ENCODE assay signal across 14 mouse cellular contexts in the genomic region with DNA sequence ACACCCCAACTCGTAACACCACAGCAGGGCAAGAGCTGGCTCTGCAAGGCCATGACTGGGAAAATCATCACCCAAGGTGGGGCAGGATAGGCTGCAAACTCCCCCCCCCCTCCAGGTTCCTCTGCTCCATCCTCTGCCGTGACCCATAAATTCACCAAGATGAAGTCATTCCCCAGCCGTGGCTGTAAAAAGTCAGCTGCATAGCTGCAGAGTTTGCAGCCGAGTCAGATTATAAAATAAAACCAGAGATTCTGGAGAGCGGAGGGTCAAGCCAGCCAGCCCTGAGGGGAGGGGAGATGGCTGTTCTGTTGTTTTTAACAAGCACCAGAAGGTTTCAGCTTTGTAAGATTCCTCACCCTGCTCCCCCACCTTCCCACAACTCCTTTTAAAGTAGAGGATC.
DNase-seq lines count a peak whose midpoint lies in the region; ATAC-seq and TF ChIP-seq lines count a peak whose summit lies in the region.
"Had no signal": no experiment of that assay in that cellular context is flagged by ENCODE, and none has a peak within 500 bp of the region (broad histone marks: within the 10 kb centered on the region; RNA-seq: fewer than 3 reads in every experiment).

No protein-coding gene starts in this region.

- H3K4me3 ChIP-seq in hindbrain, embryonic 10.5 days = no peak overlapping the region
- no peak overlapping the region for H3K4me3 ChIP-seq in hindbrain, postnatal 0 days (ENCODE audit: low read length)
- H3K4me3 ChIP-seq in neural tube, embryonic 14.5 days (ENCODE audit: low read depth, low read length) = no peak overlapping the region
- H3K4me3 ChIP-seq in limb, embryonic 10.5 days = peak overlapping the region; percentile 11; the same call in 1 of the 2 replicates
- H3K4me3 ChIP-seq: lung, embryonic 15.5 days had no signal

- H3K9me3 ChIP-seq in hindbrain, embryonic 10.5 days = no peaks in the 10 kb centered on the region
- H3K9me3 ChIP-seq in hindbrain, postnatal 0 days (ENCODE audit: low read length) = no peaks in the 10 kb centered on the region
- H3K9me3 ChIP-seq in neural tube, embryonic 14.5 days (ENCODE audit: control insufficient read depth, low read length) = no peaks in the 10 kb centered on the region
- H3K9me3 ChIP-seq in limb, embryonic 10.5 days (replicated peaks) = no peaks in the 10 kb centered on the region
- H3K9me3 ChIP-seq: lung, embryonic 15.5 days had no signal

- H3K36me3 ChIP-seq in hindbrain, embryonic 10.5 days = no peaks in the 10 kb centered on the region
- H3K36me3 ChIP-seq in hindbrain, postnatal 0 days (ENCODE audit: insufficient read depth, low read length) = no peaks in the 10 kb centered on the region
- no peaks in the 10 kb centered on the region for H3K36me3 ChIP-seq in neural tube, embryonic 14.5 days (ENCODE audit: control insufficient read depth, insufficient read depth, low read length)
- H3K36me3 ChIP-seq in limb, embryonic 10.5 days = no peaks in the 10 kb centered on the region
- H3K36me3 ChIP-seq: lung, embryonic 15.5 days had no signal

- no peak overlapping the region for H3K9ac ChIP-seq in hindbrain, postnatal 0 days (replicated peaks; ENCODE audit: low read length)
- H3K9ac ChIP-seq in neural tube, embryonic 14.5 days (replicated peaks; ENCODE audit: low read depth, low read length) = no peak overlapping the region
- H3K9ac ChIP-seq: lung, embryonic 15.5 days had no signal

- WGBS in hindbrain, embryonic 10.5 days = 65% methylated on average over 5 of the region's 5 CpGs
- 68% methylated on average over 5 of the region's 5 CpGs for WGBS in hindbrain, postnatal 0 days
- 38% methylated on average over 5 of the region's 5 CpGs for WGBS in neural tube, embryonic 14.5 days
- WGBS in limb, embryonic 10.5 days = 9% methylated on average over 5 of the region's 5 CpGs

- no peak for TF ChIP-seq CTCF in hindbrain, postnatal 0 days (IDR thresholded peaks at IDR 0.05; ENCODE audit: low read depth)

- no peak overlapping the region for H3K4me2 ChIP-seq in hindbrain, postnatal 0 days (ENCODE audit: low read depth, low read length)
- no peak overlapping the region for H3K4me2 ChIP-seq in neural tube, embryonic 14.5 days (ENCODE audit: low read depth, low read length)
- H3K4me2 ChIP-seq: lung, embryonic 15.5 days; midbrain, embryonic 11.5 days had no signal

- 0 out of 2 replicates have a peak, but pooled peaks cover 2% of the 10 kb centered on the region for H3K27me3 ChIP-seq in hindbrain, embryonic 10.5 days (ENCODE audit: insufficient read depth, poor library complexity, severe bottlenecking)
- H3K27me3 ChIP-seq in hindbrain, postnatal 0 days (ENCODE audit: insufficient read depth, low read length) = no peaks in the 10 kb centered on the region
- no peaks in the 10 kb centered on the region for H3K27me3 ChIP-seq in neural tube, embryonic 14.5 days (ENCODE audit: control insufficient read depth, insufficient read depth, low read length)
- H3K27me3 ChIP-seq in limb, embryonic 10.5 days (ENCODE audit: low read depth, poor library complexity, severe bottlenecking) = no peaks in the 10 kb centered on the region
- H3K27me3 ChIP-seq: lung, embryonic 15.5 days had no signal

- no peak for DNase-seq in hindbrain, embryonic 10.5 days (ENCODE audit: low spot score)
- DNase-seq in hindbrain, postnatal 0 days (ENCODE audit: low spot score) = no peak
- no peak for DNase-seq in neural tube, embryonic 10.5 days (ENCODE audit: extremely low spot score, low spot score)
- peak; percentile 57 for DNase-seq in limb, embryonic 10.5 days (ENCODE audit: low spot score)
- DNase-seq in yolk sac, embryonic 10.5 days (ENCODE audit: low spot score) = peak; percentile 48
- DNase-seq in B cell, adult 2 months = no peak
- DNase-seq: adrenal gland, adult 2 months; heart, adult 18-20 months; liver; right cerebral cortex, postnatal 25 days had no signal

- H3K4me1 ChIP-seq in hindbrain, embryonic 10.5 days (replicated peaks) = peaks cover 23% of the 10 kb centered on the region
- H3K4me1 ChIP-seq in hindbrain, postnatal 0 days (ENCODE audit: insufficient read depth, low read length) = no peaks in the 10 kb centered on the region
- H3K4me1 ChIP-seq in neural tube, embryonic 14.5 days (ENCODE audit: control insufficient read depth, insufficient read depth, low read length) = no peaks in the 10 kb centered on the region
- H3K4me1 ChIP-seq in limb, embryonic 10.5 days = peaks cover 62% of the 10 kb centered on the region

- H3K27ac ChIP-seq in hindbrain, embryonic 10.5 days = peak overlapping the region; percentile 46
- no peak overlapping the region for H3K27ac ChIP-seq in hindbrain, postnatal 0 days
- H3K27ac ChIP-seq in neural tube, embryonic 14.5 days (ENCODE audit: low read depth, low read length) = 0 out of 2 replicates have a peak overlapping the region, but pooled peaks have one; percentile 7
- H3K27ac ChIP-seq in limb, embryonic 10.5 days = peak overlapping the region; percentile 86
- H3K27ac ChIP-seq: lung, embryonic 15.5 days had no signal

- ATAC-seq in hindbrain, postnatal 0 days = no peak
- no peak for ATAC-seq in neural tube, embryonic 14.5 days (ENCODE audit: low read depth)
- ATAC-seq in CD4-positive, CD25-positive, alpha-beta regulatory T cell, adult 4 months = no peak

Comparison
In these comparisons a context has a peak if more than half of its experiments do, and no peak if none do; other contexts are left out.
1. DNase-seq: peak in limb, embryonic 10.5 days (single experiment) and yolk sac, embryonic 10.5 days (single experiment); none in hindbrain, embryonic 10.5 days (single experiment), hindbrain, postnatal 0 days (single experiment), neural tube, embryonic 10.5 days (single experiment) and B cell, adult 2 months (0 of 2).